Mouse (Mus musculus) bone marrow, adult 2 months (tissue): ENCODE measurements around the gene Bard1. TPM values are rescaled to one million over a fixed set of nuclear protein-coding genes. Genes with fewer than 3 reads are reported as not detected.

Source experiments
- H3K27ac ChIP-seq: fragments of 200-500 bp; 2 replicates; pipeline ENCODE4 v1.5.1; 2012; ENCODE audit warnings: low read depth, mild to moderate bottlenecking, control low read depth, inconsistent platforms, low read length; ENCODE audit not compliant: control insufficient read depth, poor library complexity, insufficient read depth
- H3K4me1 ChIP-seq: fragments of 200-500 bp; 2 replicates; pipeline ENCODE4 v1.6.1; 2011; ENCODE audit warnings: low read length; ENCODE audit not compliant: control insufficient read depth, insufficient read depth
- H3K4me3 ChIP-seq: fragments of 200-500 bp; replicated peaks from 2 replicates; pipeline ENCODE3; 2011; ENCODE audit warnings: mild to moderate bottlenecking, low read depth, low read length, control low read depth; ENCODE audit not compliant: control insufficient read depth
- CTCF ChIP-seq: fragments of 200-500 bp; IDR thresholded peaks from 2 replicates; pipeline ENCODE4 v1.5.1; 2011; ENCODE audit warnings: low read length, control low read depth; ENCODE audit not compliant: control insufficient read depth, insufficient read depth
- POLR2A ChIP-seq: fragments of 200-500 bp; IDR thresholded peaks from 2 replicates; pipeline ENCODE4 v1.6.1; 2011; ENCODE audit warnings: low read depth, mild to moderate bottlenecking, control low read depth, low read length, borderline replicate concordance; ENCODE audit not compliant: control insufficient read depth
- WGBS: fragments of 180-500 bp; shearing (Covaris S2); methylation state at CpG from one replicate; pipeline ENCODE4 v1.1.7; 2018; 5-methylcytosine and 5-hydroxymethylcytosine counted together
- polyA plus RNA-seq: library from polyadenylated mRNA; stranded (reverse); fragments of >200 nt; gene quantifications from 2 replicates; pipeline ENCODE4 v1.2.4, GENCODE M21; 2011; ENCODE audit warnings: low replicate concordance; ENCODE audit not compliant: missing spikeins, insufficient read depth, insufficient read length

Bard1 gene
- polyA plus RNA-seq, 1 experiment: 12.1 TPM

- WGBS: 91% methylated on average over 3 of the region's 3 CpGs
- H3K4me1 ChIP-seq: peaks cover 1% of the 10 kb centered on the region; the same call in 1 of the 2 replicates
- TF ChIP-seq POLR2A (no peak), CTCF (no peak)
- H3K27ac ChIP-seq: no peak overlapping the region
- no peak overlapping the region for H3K4me3 ChIP-seq
Measured at GRCm38 (mm10) chr1:71043951-71044350, 59.0 kb downstream of the Bard1 start.

DNA sequence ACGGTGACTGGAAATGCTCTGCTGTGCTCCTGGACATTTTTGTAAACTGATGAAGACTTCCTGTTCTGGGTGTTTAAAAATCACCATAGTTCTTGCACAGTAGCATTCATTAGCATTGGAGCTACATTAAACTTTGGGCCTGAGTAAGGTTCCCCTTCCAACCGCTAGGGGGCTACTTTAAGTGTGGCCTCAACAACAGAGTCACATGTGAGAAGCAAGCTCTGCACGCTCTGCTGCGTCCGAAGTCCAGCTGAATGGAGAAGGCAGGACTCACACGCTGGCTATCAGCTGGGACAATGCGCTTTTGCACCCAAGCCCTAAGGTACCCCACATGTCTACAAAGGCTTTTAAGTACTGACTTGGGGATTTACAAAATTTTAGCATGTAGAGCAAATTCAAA is 65.9 kb downstream of the Bard1 start:
- TF ChIP-seq POLR2A: no peak
- peak; percentile 39; the same call in 1 of the 2 replicates for TF ChIP-seq CTCF
- H3K27ac ChIP-seq: no peak overlapping the region
- H3K4me3 ChIP-seq: no peak overlapping the region
- no peaks in the 10 kb centered on the region for H3K4me1 ChIP-seq
- 88% methylated on average over 7 of the region's 7 CpGs for WGBS

DNA sequence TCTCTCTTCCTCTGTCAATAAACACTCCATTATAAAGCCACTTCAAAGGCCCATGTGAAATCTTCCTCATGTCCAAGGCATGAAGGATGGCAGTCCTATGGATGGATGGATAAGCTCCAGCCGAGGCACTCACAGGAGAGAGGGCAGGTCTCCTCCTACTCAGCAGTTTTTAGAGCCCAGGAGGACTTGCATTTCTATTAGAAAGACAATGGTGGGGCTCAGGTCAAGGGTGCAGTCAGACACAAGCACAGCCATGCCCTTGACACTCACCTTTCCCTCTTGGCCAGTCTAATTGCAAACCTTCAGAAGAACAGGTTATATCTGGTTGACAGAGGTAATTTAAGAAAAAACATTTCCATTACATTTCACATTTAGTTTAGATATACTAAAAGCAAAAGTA is 67.4 kb downstream of the Bard1 start:
- H3K4me3 ChIP-seq: no peak overlapping the region
- H3K4me1 ChIP-seq: no peaks in the 10 kb centered on the region
- WGBS: 78% methylated on average over 1 of the region's 1 CpGs
- no peak overlapping the region for H3K27ac ChIP-seq
- TF ChIP-seq POLR2A (no peak), CTCF (no peak)

- 6% methylated on average over 5 of the region's 5 CpGs for WGBS
- Histone ChIP-seq H3K4me1 (no peaks in the 10 kb centered on the region), H3K4me3 (no peak overlapping the region), H3K27ac (no peak overlapping the region)
- TF ChIP-seq CTCF: no peak
- TF ChIP-seq POLR2A: no peak
Measured at GRCm38 (mm10) chr1:71022766-71023165, 80.2 kb downstream of the Bard1 start.

DNA sequence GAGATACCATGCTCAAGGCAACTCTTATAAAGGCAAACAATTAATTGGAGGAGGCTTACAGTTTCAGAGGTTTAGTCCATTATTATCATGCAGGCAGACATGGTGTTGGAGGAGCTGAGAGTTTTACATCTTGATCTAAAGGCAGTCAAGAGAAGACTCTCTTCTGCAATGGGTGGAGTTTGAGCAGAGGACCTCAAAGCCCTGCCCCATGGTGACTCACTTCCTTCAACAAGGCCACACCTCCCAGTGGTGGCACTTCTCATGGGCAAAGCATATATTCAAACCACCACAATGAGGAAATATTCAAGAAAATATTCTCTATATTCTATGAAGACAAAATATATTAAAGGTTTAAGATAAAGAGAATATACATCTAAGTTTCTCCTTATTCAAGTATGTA is 88.6 kb downstream of the Bard1 start:
- Histone ChIP-seq H3K27ac (no peak overlapping the region), H3K4me3 (no peak overlapping the region), H3K4me1 (no peaks in the 10 kb centered on the region)
- no peak for TF ChIP-seq POLR2A
- TF ChIP-seq CTCF: no peak

- H3K4me3 ChIP-seq: no peak overlapping the region
- no peaks in the 10 kb centered on the region; the same call in 1 of the 2 replicates for H3K4me1 ChIP-seq
- WGBS: 66% methylated on average over 6 of the region's 6 CpGs
- H3K27ac ChIP-seq: no peak overlapping the region
- TF ChIP-seq POLR2A: no peak
- no peak for TF ChIP-seq CTCF
Measured at GRCm38 (mm10) chr1:71005998-71006397, 96.9 kb downstream of the Bard1 start.

GRCm38 (mm10) chr1:71004177-71004576 is 98.8 kb downstream of the Bard1 start:
- no peak overlapping the region for H3K27ac ChIP-seq
- no peaks in the 10 kb centered on the region; the same call in 1 of the 2 replicates for H3K4me1 ChIP-seq
- TF ChIP-seq POLR2A: no peak
- TF ChIP-seq CTCF: no peak
- 5% methylated on average over 1 of the region's 1 CpGs for WGBS
- H3K4me3 ChIP-seq: no peak overlapping the region

- TF ChIP-seq CTCF: no peak
- TF ChIP-seq POLR2A: no peak
- 0% methylated on average over 1 of the region's 1 CpGs for WGBS
Measured at GRCm38 (mm10) chr1:71003741-71004140, 99.2 kb downstream of the Bard1 start.

GRCm38 (mm10) chr1:70997377-70997993 is 105.5 kb downstream of the Bard1 start:
- 65% methylated on average over 10 of the region's 10 CpGs for WGBS
- H3K4me1 ChIP-seq: no peaks in the 10 kb centered on the region
- H3K27ac ChIP-seq: no peak overlapping the region
- H3K4me3 ChIP-seq: no peak overlapping the region
- TF ChIP-seq POLR2A (no peak), CTCF (no peak)

More at GRCm38 (mm10) chr1:71003741-71004140, 99.2 kb downstream of the Bard1 start:
- Histone ChIP-seq H3K4me3 (no peak overlapping the region), H3K4me1 (no peaks in the 10 kb centered on the region; the same call in 1 of the 2 replicates), H3K27ac (no peak overlapping the region)

DNA sequence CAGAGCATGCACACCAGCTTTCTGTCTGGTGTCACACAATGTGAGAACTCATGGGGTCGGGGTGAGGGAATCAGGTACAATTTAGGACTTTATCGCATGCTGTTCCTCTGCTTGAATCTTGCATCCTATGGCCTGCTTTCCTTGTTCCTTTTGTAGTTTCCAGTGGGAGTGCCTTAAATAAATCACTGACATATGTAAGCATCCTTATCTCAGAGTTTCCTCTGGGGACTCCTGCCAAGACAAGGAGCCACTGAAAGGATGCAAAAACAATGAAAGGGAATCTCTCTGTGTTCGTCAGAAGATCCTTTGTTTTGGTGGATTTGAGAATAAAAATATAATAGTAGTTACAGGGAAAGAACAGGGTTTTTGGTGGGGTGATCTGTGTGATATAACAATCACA is 106.2 kb downstream of the Bard1 start:
- TF ChIP-seq POLR2A (no peak), CTCF (no peak)
- WGBS: 74% methylated on average over 3 of the region's 3 CpGs
- no peak overlapping the region for H3K4me3 ChIP-seq

More for the DNA sequence above, 106.2 kb downstream of the Bard1 start:
- Histone ChIP-seq H3K4me1 (no peaks in the 10 kb centered on the region), H3K27ac (no peak overlapping the region)
